Mouse (Mus musculus) MEL (cell line): ENCODE data around the gene Hdx. TPM values are rescaled to one million over a fixed set of nuclear protein-coding genes. Genes with fewer than 3 reads are reported as not detected.

Source experiments
- DNase-seq: peaks from one replicate; pipeline ENCODE4 v3.0.0; 2011; ENCODE audit warnings: low read depth, low spot score
- H3K27ac ChIP-seq: 2 replicates; pipeline ENCODE4 v1.5.1; 2012; ENCODE audit warnings: low read depth, mild to moderate bottlenecking, control low read depth, low read length, moderate library complexity; ENCODE audit not compliant: control insufficient read depth
- H3K27me3 ChIP-seq, 2 experiments: fragments of 150-350 bp in 1 of 2; sonication (generic) in 1 of 2; 2 replicates each; pipeline ENCODE4 v1.6.1; 2012; ENCODE audit warnings: low read length in 2 of 2, mild to moderate bottlenecking in 2 of 2, improper control_type of control experiment in 1 of 2, moderate library complexity in 1 of 2; ENCODE audit not compliant: insufficient read depth in 2 of 2, control insufficient read depth in 1 of 2
- H3K36me3 ChIP-seq, 2 experiments: 2 replicates each; pipeline ENCODE4 v1.6.1; 2012 to 2014; ENCODE audit warnings: low read length in 2 of 2, improper control_type of control experiment in 1 of 2, inconsistent platforms in 1 of 2, mild to moderate bottlenecking in 1 of 2; ENCODE audit not compliant: insufficient read depth in 2 of 2, control insufficient read depth in 1 of 2
- H3K4me1 ChIP-seq, 2 experiments: fragments of 150-350 bp in 1 of 2; sonication (generic) in 1 of 2; 2 replicates each; pipeline ENCODE4 v1.6.1; 2012; ENCODE audit warnings: low read length in 2 of 2, improper control_type of control experiment in 1 of 2, mild to moderate bottlenecking in 1 of 2; ENCODE audit not compliant: insufficient read depth in 2 of 2, control insufficient read depth in 1 of 2
- H3K4me3 ChIP-seq, 2 experiments: fragments of 150-350 bp in 1 of 2; sonication (generic) in 1 of 2; 2 replicates each; pipeline ENCODE4 v1.5.1; 2012; ENCODE audit warnings: low read depth in 2 of 2, low read length in 2 of 2, mild to moderate bottlenecking in 2 of 2, moderate library complexity in 2 of 2, control low read depth in 1 of 2, improper control_type of control experiment in 1 of 2; ENCODE audit not compliant: control insufficient read depth in 1 of 2, insufficient read depth in 1 of 2
- H3K79me2 ChIP-seq: 2 replicates; pipeline ENCODE4 v1.6.1; 2012; ENCODE audit warnings: mild to moderate bottlenecking, low read length, moderate library complexity; ENCODE audit not compliant: control insufficient read depth, poor library complexity, insufficient read depth
- H3K9ac ChIP-seq: 2 replicates; pipeline ENCODE4 v1.6.1; 2012; ENCODE audit warnings: low read depth, mild to moderate bottlenecking, control low read depth, low read length, moderate library complexity; ENCODE audit not compliant: control insufficient read depth, poor library complexity, severe bottlenecking
- H3K9me3 ChIP-seq: fragments of 150-350 bp; sonication (generic); replicated peaks from 2 replicates; pipeline ENCODE4 v1.6.1; 2012; ENCODE audit warnings: mild to moderate bottlenecking, low read length, improper control_type of control experiment, moderate library complexity; ENCODE audit not compliant: insufficient read depth
- BHLHE40 ChIP-seq: IDR thresholded peaks from 2 replicates; pipeline ENCODE4 v1.6.1; 2012; ENCODE audit warnings: low read depth, mild to moderate bottlenecking, inconsistent platforms, low read length, improper control_type of control experiment, borderline replicate concordance
- ELF1 ChIP-seq: IDR thresholded peaks from 2 replicates; pipeline ENCODE4 v1.6.1; 2014; ENCODE audit warnings: low read depth, mild to moderate bottlenecking, inconsistent platforms, low read length, improper control_type of control experiment, moderate library complexity
- EP300 ChIP-seq, 2 experiments: IDR thresholded peaks; 2 replicates each; pipeline ENCODE4 v1.6.1; 2011; ENCODE audit warnings: improper control_type of control experiment in 2 of 2, low read length in 2 of 2, low read depth in 1 of 2, mild to moderate bottlenecking in 1 of 2
- GABPA ChIP-seq: IDR thresholded peaks from 2 replicates; pipeline ENCODE4 v1.6.1; 2012; ENCODE audit warnings: low read depth, mild to moderate bottlenecking, inconsistent platforms, low read length, improper control_type of control experiment, moderate library complexity
- JUND ChIP-seq: IDR thresholded peaks from 2 replicates; pipeline ENCODE4 v1.6.1; 2011; ENCODE audit warnings: low read depth, mild to moderate bottlenecking, improper control_type of control experiment, low read length
- KAT2A ChIP-seq: conservative IDR thresholded peaks from 2 replicates; pipeline ENCODE4 v1.6.1; 2012; ENCODE audit warnings: low read depth, low read length, improper control_type of control experiment, inconsistent platforms
- MAX ChIP-seq: IDR thresholded peaks from 2 replicates; pipeline ENCODE4 v1.6.1; 2011; ENCODE audit warnings: low read length, improper control_type of control experiment
- MYC ChIP-seq: IDR thresholded peaks from 2 replicates; pipeline ENCODE4 v1.6.1; 2011; ENCODE audit warnings: low read depth, mild to moderate bottlenecking, low read length, improper control_type of control experiment, moderate library complexity
- NRF1 ChIP-seq: IDR thresholded peaks from 2 replicates; pipeline ENCODE4 v1.6.1; 2014; ENCODE audit warnings: low read depth, mild to moderate bottlenecking, inconsistent platforms, low read length, improper control_type of control experiment, moderate library complexity; ENCODE audit not compliant: poor library complexity, insufficient read depth, severe bottlenecking
- POLR2A ChIP-seq, 2 experiments: IDR thresholded peaks; 2 replicates each; pipeline ENCODE4 v1.6.1; 2011 to 2012; ENCODE audit warnings: low read length in 2 of 2, mild to moderate bottlenecking in 2 of 2, control low read depth in 1 of 2, improper control_type of control experiment in 1 of 2, low read depth in 1 of 2, moderate library complexity in 1 of 2; ENCODE audit not compliant: control insufficient read depth in 1 of 2, insufficient read depth in 1 of 2, poor library complexity in 1 of 2
- POLR2AphosphoS2 ChIP-seq: IDR thresholded peaks from 2 replicates; pipeline ENCODE4 v1.6.1; 2011; ENCODE audit warnings: low read length, improper control_type of control experiment
- POLR2AphosphoS5 ChIP-seq: IDR thresholded peaks from 2 replicates; pipeline ENCODE4 v1.6.1; 2012; ENCODE audit warnings: low read depth, borderline replicate concordance, mild to moderate bottlenecking, inconsistent platforms, low read length, moderate library complexity, mixed read lengths
- SIN3A ChIP-seq: IDR thresholded peaks from 2 replicates; pipeline ENCODE4 v1.6.1; 2012; ENCODE audit warnings: low read length, improper control_type of control experiment, inconsistent platforms
- SMC3 ChIP-seq: IDR thresholded peaks from 2 replicates; pipeline ENCODE4 v1.6.1; 2011; ENCODE audit warnings: low read depth, low read length, improper control_type of control experiment
- TBP ChIP-seq: IDR thresholded peaks from 2 replicates; pipeline ENCODE4 v1.8.0; 2011; ENCODE audit warnings: low read depth, low read length, improper control_type of control experiment
- TCF12 ChIP-seq: IDR thresholded peaks from 2 replicates; pipeline ENCODE4 v1.6.1; 2014; ENCODE audit warnings: low read depth, mild to moderate bottlenecking, inconsistent platforms, low read length, improper control_type of control experiment, moderate library complexity
- ZC3H11A ChIP-seq: IDR thresholded peaks from 2 replicates; pipeline ENCODE4 v1.6.1; 2012; ENCODE audit warnings: low read depth, mild to moderate bottlenecking, inconsistent platforms, low read length, improper control_type of control experiment
- ZMIZ1 ChIP-seq: IDR thresholded peaks from 2 replicates; pipeline ENCODE4 v1.6.1; 2012; ENCODE audit warnings: low read depth, mild to moderate bottlenecking, inconsistent platforms, low read length, improper control_type of control experiment, moderate library complexity
- ZNF384 ChIP-seq: IDR thresholded peaks from 2 replicates; pipeline ENCODE4 v1.6.1; 2012; ENCODE audit warnings: low read depth, mild to moderate bottlenecking, inconsistent platforms, low read length, improper control_type of control experiment
- polyA plus RNA-seq, 2 experiments: library from polyadenylated mRNA; stranded (reverse) in 1 of 2; unstranded in 1 of 2; fragments of >175 nt in 1 of 2; fragments of >200 nt in 1 of 2; gene quantifications; 2 replicates each; pipeline versions ENCODE4 v1.2.1 to v1.2.4; 2012; ENCODE audit warnings: low replicate concordance in 2 of 2, low read depth in 1 of 2; ENCODE audit not compliant: insufficient read length in 2 of 2, insufficient read depth in 1 of 2, missing spikeins in 1 of 2
- total RNA-seq: library from RNA; depleted of rRNA; stranded (reverse); fragments of 300-350 nt; gene quantifications from 2 replicates; pipeline ENCODE4 v1.2.3, GENCODE M21; 2012

The Hdx gene
- total and polyA plus RNA-seq, 3 experiments = not detected

- Histone ChIP-seq H3K79me2 (no peaks in the 10 kb centered on the region), H3K27ac (no peak overlapping the region), H3K9me3 (no peaks in the 10 kb centered on the region), H3K4me3 (no peak overlapping the region), H3K27me3 (no peaks in the 10 kb centered on the region), H3K36me3 (no peaks in the 10 kb centered on the region; a peak in 1 of 4 replicates), H3K4me1 (no peaks in the 10 kb centered on the region), H3K9ac (no peak overlapping the region)
- DNase-seq = no peak
- no peak for TF ChIP-seq POLR2AphosphoS5
- no peak for TF ChIP-seq TBP
Observed at GRCm38 (mm10) chrX:111644945-111645344, 51.9 kb downstream of the Hdx start.

GRCm38 (mm10) chrX:111640616-111641015 is 56.3 kb downstream of the Hdx start:
- no peak for DNase-seq
- no peak overlapping the region for H3K27ac ChIP-seq
- H3K36me3 ChIP-seq = no peaks in the 10 kb centered on the region; a peak in 1 of 4 replicates
- H3K9me3 ChIP-seq = no peaks in the 10 kb centered on the region
- no peaks in the 10 kb centered on the region for H3K4me1 ChIP-seq
- TF ChIP-seq KAT2A = no peak
- no peak for TF ChIP-seq MYC
- no peak for TF ChIP-seq TBP
- no peak for TF ChIP-seq POLR2A (IDR thresholded peaks at IDR 0.05; ENCODE audit: control insufficient read depth in 1 of 2, insufficient read depth in 1 of 2, low read depth in 1 of 2, low read length in 2 of 2, poor library complexity in 1 of 2)
- no peak for TF ChIP-seq BHLHE40
- TF ChIP-seq ELF1 = no peak
- TF ChIP-seq ZC3H11A = no peak
- TF ChIP-seq NRF1 = no peak
- no peak for TF ChIP-seq JUND
- TF ChIP-seq ZMIZ1 = no peak
- TF ChIP-seq POLR2AphosphoS5 = no peak
- TF ChIP-seq POLR2AphosphoS2 = no peak
- TF ChIP-seq GABPA = no peak
- no peak for TF ChIP-seq MAX
- TF ChIP-seq EP300 (IDR thresholded peaks at IDR 0.05; ENCODE audit: low read depth in 1 of 2, low read length in 2 of 2) = no peak
- TF ChIP-seq TCF12 = no peak
- no peak overlapping the region for H3K9ac ChIP-seq
- H3K27me3 ChIP-seq = no peaks in the 10 kb centered on the region
- H3K79me2 ChIP-seq = no peaks in the 10 kb centered on the region
- H3K4me3 ChIP-seq = no peak overlapping the region

DNA sequence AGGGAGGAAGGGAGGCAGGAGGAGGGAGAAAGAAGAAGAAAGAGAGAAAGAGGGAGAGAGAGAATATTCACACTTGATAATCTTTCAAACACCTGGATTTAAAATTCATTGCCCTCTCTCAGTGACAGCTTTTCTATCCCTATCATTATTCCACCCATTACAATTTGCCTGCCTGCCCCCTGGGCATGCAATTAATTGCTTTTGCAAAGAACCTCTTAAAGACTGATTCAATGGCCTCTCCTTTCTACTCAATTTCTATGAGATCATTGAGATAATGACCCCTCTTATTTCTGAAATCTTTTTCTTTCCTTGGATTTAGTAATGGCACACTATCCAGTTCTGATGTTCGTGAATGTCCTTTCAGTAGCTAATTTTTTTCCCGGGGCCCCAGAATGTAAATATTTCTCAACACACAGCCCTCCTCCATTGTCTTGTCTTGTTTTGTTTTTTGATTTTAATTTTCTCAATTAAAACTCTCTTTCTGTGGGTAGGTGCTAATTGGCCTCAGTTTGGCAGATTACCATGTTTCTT is 99.2 kb downstream of the Hdx start:
- no peaks in the 10 kb centered on the region for H3K36me3 ChIP-seq
- no peaks in the 10 kb centered on the region for H3K4me1 ChIP-seq
- H3K9me3 ChIP-seq = no peaks in the 10 kb centered on the region
- no peaks in the 10 kb centered on the region for H3K27me3 ChIP-seq
- no peak for TF ChIP-seq POLR2AphosphoS2
- TF ChIP-seq ZMIZ1 = no peak
- TF ChIP-seq SIN3A = no peak
- TF ChIP-seq SMC3 = no peak
- no peak for TF ChIP-seq ZNF384
- no peak for TF ChIP-seq MYC
- no peak overlapping the region for H3K4me3 ChIP-seq
- H3K79me2 ChIP-seq = no peaks in the 10 kb centered on the region
- no peak for DNase-seq
- H3K9ac ChIP-seq = no peak overlapping the region
- H3K27ac ChIP-seq = no peak overlapping the region
